8 mouse cellular contexts compared by ENCODE assay signal in the genomic region with DNA sequence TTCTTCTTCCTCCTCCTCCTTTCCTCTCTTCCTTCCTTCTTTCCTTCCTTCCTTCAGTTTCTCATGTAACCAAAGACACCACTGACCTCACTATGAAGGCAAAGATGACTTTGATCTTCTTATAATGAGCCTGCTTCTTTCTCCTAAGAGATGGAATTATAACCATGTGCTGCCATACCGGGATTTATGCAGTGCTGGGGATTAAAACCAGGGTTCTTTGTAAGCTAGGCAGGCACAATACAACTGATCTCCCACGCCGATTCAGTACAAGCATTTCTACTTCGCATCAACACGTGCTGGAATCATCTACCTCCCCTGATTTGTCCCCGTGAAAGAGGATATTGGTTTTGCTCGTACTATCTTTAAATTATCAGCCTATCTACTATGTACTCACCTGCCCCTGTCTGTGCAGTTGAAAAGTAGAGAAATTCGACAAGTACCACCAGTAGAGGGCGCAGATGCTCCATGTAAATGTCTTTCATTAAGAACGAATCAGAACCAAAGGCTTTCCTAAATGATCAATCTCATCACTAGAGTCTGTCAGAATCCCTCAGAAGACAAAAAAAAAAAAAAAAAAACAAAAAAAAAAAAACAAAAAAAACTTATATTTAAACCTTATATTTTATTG.
DNase-seq lines count a peak whose midpoint lies in the region; ATAC-seq lines count a peak whose summit lies in the region.

No protein-coding gene starts in this region.

- no peaks in the 10 kb centered on the region for H3K36me3 ChIP-seq in liver, embryonic 11.5 days (ENCODE audit: control insufficient read depth, insufficient read depth, low read length)
- H3K36me3 ChIP-seq in neural tube, embryonic 15.5 days: no peaks in the 10 kb centered on the region

- no peaks in the 10 kb centered on the region for H3K4me1 ChIP-seq in liver, embryonic 11.5 days (replicated peaks; ENCODE audit: control insufficient read depth, insufficient read depth, low read length)
- H3K4me1 ChIP-seq in neural tube, embryonic 15.5 days: no peaks in the 10 kb centered on the region

- no peaks in the 10 kb centered on the region for H3K9me3 ChIP-seq in liver, embryonic 11.5 days (ENCODE audit: control insufficient read depth, low read length)
- H3K9me3 ChIP-seq in neural tube, embryonic 15.5 days (replicated peaks): no peaks in the 10 kb centered on the region

- WGBS in liver, embryonic 11.5 days: 16% methylated on average over 10 of the region's 10 CpGs
- 20% methylated on average over 10 of the region's 10 CpGs for WGBS in neural tube, embryonic 15.5 days

- H3K4me3 ChIP-seq in liver, embryonic 11.5 days (ENCODE audit: low read depth, low read length): no peak overlapping the region
- no peak overlapping the region for H3K4me3 ChIP-seq in neural tube, embryonic 15.5 days (replicated peaks)

- H3K27ac ChIP-seq in liver, embryonic 11.5 days (ENCODE audit: low read depth, low read length): no peak overlapping the region
- H3K27ac ChIP-seq in neural tube, embryonic 15.5 days (replicated peaks): no peak overlapping the region

- peak; percentile 39; the same call in 1 of the 2 replicates for ATAC-seq in liver, embryonic 11.5 days (replicated peaks; ENCODE audit: low FRiP score)
- ATAC-seq in neural tube, embryonic 15.5 days (ENCODE audit: low FRiP score): peak; percentile 75

- peak; percentile 62 for DNase-seq in A20 (ENCODE audit: low read depth, low spot score)
- peak; percentile 23 for DNase-seq in Muller cell, postnatal 12 days (ENCODE audit: inconsistent ontology term)
- peak; percentile 60 for DNase-seq in cerebellum, adult 9-10 months
- DNase-seq in frontal cortex, postnatal 14 days (ENCODE audit: low spot score in 2 of 2): peak; percentile 24 to 77
- DNase-seq in kidney, postnatal 14 days: peak; percentile 62
- DNase-seq in liver, embryonic 11.5 days (ENCODE audit: low spot score): no peak
- peak; percentile 53 to 63 for DNase-seq in urinary bladder, postnatal 36 days (ENCODE audit: low spot score in 2 of 2)

- no peaks in the 10 kb centered on the region for H3K27me3 ChIP-seq in liver, embryonic 11.5 days (replicated peaks; ENCODE audit: control insufficient read depth, insufficient read depth, low read length)
- peaks cover 3% of the 10 kb centered on the region; the same call in 1 of the 2 replicates for H3K27me3 ChIP-seq in neural tube, embryonic 15.5 days (replicated peaks)

- H3K4me2 ChIP-seq in liver, embryonic 11.5 days: no peak overlapping the region
- H3K4me2 ChIP-seq in neural tube, embryonic 15.5 days: 0 out of 2 replicates have a peak overlapping the region, but pooled peaks have one; percentile 33

- H3K9ac ChIP-seq in liver, embryonic 11.5 days (ENCODE audit: low read depth, low read length): no peak overlapping the region
- H3K9ac ChIP-seq in neural tube, embryonic 15.5 days (replicated peaks): no peak overlapping the region
